Mouse (Mus musculus) embryonic fibroblast, embryonic 13.5 days (primary cell): Measurements from ENCODE around the gene Fam84b.

Experiments
- CTCF ChIP-seq: IDR thresholded peaks from 2 replicates; pipeline ENCODE4 v1.5.1; 2011; ENCODE audit warnings: mild to moderate bottlenecking, control low read depth, low read length, moderate library complexity, borderline replicate concordance; ENCODE audit not compliant: insufficient read depth
- POLR2A ChIP-seq: IDR thresholded peaks from 2 replicates; pipeline ENCODE4 v1.6.1; 2011; ENCODE audit warnings: low read depth, mild to moderate bottlenecking, control low read depth, low read length, moderate library complexity

- TF ChIP-seq CTCF (no peak), POLR2A (no peak)
Observed at GRCm38 (mm10) chr15:60814542-60814941, 39.0 kb downstream of the Fam84b start.
